In the genomic region with DNA sequence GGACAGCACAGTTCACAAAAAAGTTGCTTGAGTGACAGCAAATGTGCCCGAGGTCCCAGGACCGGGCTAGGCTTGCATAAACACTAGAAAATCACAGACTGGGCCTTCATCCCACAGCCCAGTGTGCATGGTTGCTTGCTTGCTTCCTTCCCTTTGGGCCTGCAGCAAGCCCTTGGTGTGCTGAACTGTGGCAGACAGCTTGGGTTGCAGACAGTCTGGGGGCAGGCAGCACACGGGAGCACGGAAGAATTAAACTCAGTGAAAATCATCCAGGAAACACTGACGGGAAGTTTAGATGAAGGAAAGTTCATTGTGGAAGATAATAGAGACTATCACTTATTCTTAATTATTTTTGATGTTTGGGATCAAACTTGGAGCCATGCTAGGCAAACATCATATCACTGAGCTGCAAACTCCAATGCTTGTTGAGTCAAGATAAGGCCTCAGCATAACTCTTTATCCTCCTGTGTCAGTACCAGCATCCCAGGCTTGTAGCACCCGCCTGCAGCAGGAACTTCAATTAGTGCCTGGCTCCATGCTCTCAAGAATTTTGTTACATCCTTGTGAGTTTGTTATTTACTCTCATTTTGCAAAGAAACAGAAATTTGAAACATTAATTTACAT, we compare ENCODE assay signal across 9 mouse cellular contexts. TPM values are rescaled to one million over a fixed set of nuclear protein-coding genes. Genes with fewer than 3 reads are reported as not detected.
DNase-seq lines count a peak whose midpoint lies in the region; ATAC-seq and TF ChIP-seq lines count a peak whose summit lies in the region.
"Had no signal": no experiment of that assay in that cellular context is flagged by ENCODE, and none has a peak within 500 bp of the region (broad histone marks: within the 10 kb centered on the region; RNA-seq: fewer than 3 reads in every experiment).

No protein-coding gene starts in this region.

- H3K4me3 ChIP-seq in liver, adult 2 months (ENCODE audit: insufficient read depth, low read depth, low read length) = no peak overlapping the region
- 0 out of 2 replicates have a peak overlapping the region, but pooled peaks have one; percentile 34 for H3K4me3 ChIP-seq in limb, embryonic 10.5 days
- no peak overlapping the region for H3K4me3 ChIP-seq in neural tube, embryonic 13.5 days

- WGBS in liver, adult 2 months = 18% methylated on average over 6 of the region's 6 CpGs
- 31% methylated on average over 6 of the region's 6 CpGs for WGBS in limb, embryonic 10.5 days
- WGBS in neural tube, embryonic 13.5 days = 18% methylated on average over 6 of the region's 6 CpGs

- no peak for TF ChIP-seq CTCF in liver, adult 2 months (IDR thresholded peaks at IDR 0.05; ENCODE audit: low read depth, low read length)

- ATAC-seq in erythroid progenitor cell, adult 5-6 weeks (replicated peaks; ENCODE audit: low FRiP score, poor library complexity, severe bottlenecking) = peak; percentile 93
- ATAC-seq in neural tube, embryonic 13.5 days (ENCODE audit: low read depth) = no peak

- no peak for DNase-seq in liver, adult 2 months (ENCODE audit: extremely low read depth, low read depth, low spot score)
- no peak for DNase-seq in liver
- no peak for DNase-seq in limb, embryonic 10.5 days (ENCODE audit: low spot score)
- no peak for DNase-seq in cerebellum, adult 11-12 months
- no peak for DNase-seq in adrenal gland, adult 2 months
- DNase-seq in left cerebral cortex, adult 11 months (ENCODE audit: low spot score) = no peak

- TF ChIP-seq POLR2A in liver, adult 2 months (IDR thresholded peaks at IDR 0.05; ENCODE audit: extremely low read depth, insufficient read depth, low read length) = no peak

- no peak overlapping the region for H3K9ac ChIP-seq in liver, adult 2 months (ENCODE audit: low read depth, low read length)
- peak overlapping the region; percentile 13; the same call in 1 of the 2 replicates for H3K9ac ChIP-seq in neural tube, embryonic 13.5 days

- peaks cover 21% of the 10 kb centered on the region for H3K36me3 ChIP-seq in liver, adult 2 months (ENCODE audit: control insufficient read depth, insufficient read depth, low read length)
- no peaks in the 10 kb centered on the region for H3K36me3 ChIP-seq in limb, embryonic 10.5 days
- peaks cover 29% of the 10 kb centered on the region for H3K36me3 ChIP-seq in neural tube, embryonic 13.5 days

- H3K79me2 ChIP-seq in liver, adult 2 months (ENCODE audit: control insufficient read depth, insufficient read depth, low read length) = no peaks in the 10 kb centered on the region

- peaks cover 61% of the 10 kb centered on the region for H3K4me1 ChIP-seq in liver, adult 2 months (ENCODE audit: control insufficient read depth, insufficient read depth, low read length)
- H3K4me1 ChIP-seq in limb, embryonic 10.5 days = peaks cover 67% of the 10 kb centered on the region
- peaks cover 55% of the 10 kb centered on the region for H3K4me1 ChIP-seq in neural tube, embryonic 13.5 days (replicated peaks)

- H3K9me3 ChIP-seq in limb, embryonic 10.5 days (replicated peaks) = no peaks in the 10 kb centered on the region
- H3K9me3 ChIP-seq in neural tube, embryonic 13.5 days = no peaks in the 10 kb centered on the region

- no peak overlapping the region for H3K4me2 ChIP-seq in neural tube, embryonic 13.5 days

- H3K27ac ChIP-seq in liver, adult 2 months (replicated peaks; ENCODE audit: insufficient read depth, low read depth, low read length) = peak overlapping the region; percentile 80
- peak overlapping the region; percentile 79 for H3K27ac ChIP-seq in limb, embryonic 10.5 days
- H3K27ac ChIP-seq in neural tube, embryonic 13.5 days (replicated peaks) = peak overlapping the region; percentile 77

- H3K27me3 ChIP-seq in liver, adult 2 months (ENCODE audit: control insufficient read depth, insufficient read depth, low read length) = no peaks in the 10 kb centered on the region
- peaks cover 5% of the 10 kb centered on the region; the same call in 1 of the 2 replicates for H3K27me3 ChIP-seq in limb, embryonic 10.5 days (ENCODE audit: low read depth, poor library complexity, severe bottlenecking)
- H3K27me3 ChIP-seq in neural tube, embryonic 13.5 days = no peaks in the 10 kb centered on the region

RNA-seq across cellular contexts. Expression of gene Nuak2, which starts 18.4 kb away (rescaled TPM):
- 3.8 and 4.8 TPM in 2 replicates for total RNA-seq in liver, adult 2 months (2014; rRNA removed)
- 6.4 and 8.0 TPM in 2 replicates for polyA plus RNA-seq in liver, adult 2 months (2012; rRNA removed)
- 1.1 and 6.3 TPM in 2 replicates for total RNA-seq in erythroid progenitor cell, adult 5-6 weeks (2015; ENCODE audit: low replicate concordance)
- total RNA-seq in erythroid progenitor cell, adult 5-6 weeks (2017; ENCODE audit: low replicate concordance) = 3.7 TPM in 1 of 2 replicates, not detected in the other
- 0.84 and 0.92 TPM in 2 replicates for polyA plus RNA-seq in limb, embryonic 10.5 days (2016; fragmentation: Nextera tagmentation; extraction: Ambion mirVana)
- 9.0 and 10.5 TPM in 2 replicates for polyA plus RNA-seq in neural tube, embryonic 13.5 days (2015; fragmentation: Nextera tagmentation; extraction: Ambion mirVana)
- total RNA-seq in adrenal gland, adult 2 months (2021) = 1 to 10 TPM; 4.7 TPM
- 2.8 and 2.9 TPM in 2 replicates for polyA plus RNA-seq in adrenal gland, adult 2 months (2012; rRNA removed)

RNA-seq across cellular contexts. Expression of gene Klhdc8a, which starts 35.9 kb away (rescaled TPM):
- 0.18 and 0.81 TPM in 2 replicates for total RNA-seq in liver, adult 2 months (2014; rRNA removed)
- 1.2 and 1.4 TPM in 2 replicates for polyA plus RNA-seq in liver, adult 2 months (2012; rRNA removed)
- not detected in 2 replicates for total RNA-seq in erythroid progenitor cell, adult 5-6 weeks (2015; ENCODE audit: low replicate concordance)
- not detected in 2 replicates for total RNA-seq in erythroid progenitor cell, adult 5-6 weeks (2017; ENCODE audit: low replicate concordance)
- not detected in 2 replicates for polyA plus RNA-seq in limb, embryonic 10.5 days (2016; fragmentation: Nextera tagmentation; extraction: Ambion mirVana)
- polyA plus RNA-seq in neural tube, embryonic 13.5 days (2015; fragmentation: Nextera tagmentation; extraction: Ambion mirVana) = 4.6 and 6.1 TPM in 2 replicates
- 100 to 1,000 TPM in 1 of 2 experiments, 10 to 100 TPM in 1; 98.4 to 272 TPM for total RNA-seq in adrenal gland, adult 2 months (2021)
- 162 and 163 TPM in 2 replicates for polyA plus RNA-seq in adrenal gland, adult 2 months (2012; rRNA removed)
- total RNA-seq: common myeloid progenitor, adult 5-6 weeks had no signal

RNA-seq across cellular contexts. Expression of gene Tmcc2, which starts 56.8 kb away (rescaled TPM):
- total RNA-seq in liver, adult 2 months (2014; rRNA removed) = 1.6 and 1.9 TPM in 2 replicates
- polyA plus RNA-seq in liver, adult 2 months (2012; rRNA removed) = 2.2 and 2.5 TPM in 2 replicates
- total RNA-seq in erythroid progenitor cell, adult 5-6 weeks (2015; ENCODE audit: low replicate concordance) = 212 and 231 TPM in 2 replicates
- total RNA-seq in erythroid progenitor cell, adult 5-6 weeks (2017; ENCODE audit: low replicate concordance) = 244 and 297 TPM in 2 replicates
- 7.6 and 8.0 TPM in 2 replicates for polyA plus RNA-seq in limb, embryonic 10.5 days (2016; fragmentation: Nextera tagmentation; extraction: Ambion mirVana)
- 32.2 and 33.9 TPM in 2 replicates for polyA plus RNA-seq in neural tube, embryonic 13.5 days (2015; fragmentation: Nextera tagmentation; extraction: Ambion mirVana)
- 10 to 100 TPM in 1 of 2 experiments, 1 to 10 TPM in 1; 6.4 to 11.2 TPM for total RNA-seq in adrenal gland, adult 2 months (2021)
- polyA plus RNA-seq in adrenal gland, adult 2 months (2012; rRNA removed) = 12.2 and 15.4 TPM in 2 replicates

Comparison
In these comparisons a context has a peak if more than half of its experiments do, and no peak if none do; other contexts are left out.
1. RNA of gene Klhdc8a, which starts 35.9 kb away (polyA plus RNA-seq): 162 to 163 TPM in adrenal gland, adult 2 months; 4.6 to 6.1 TPM in neural tube, embryonic 13.5 days, 1.2 to 1.4 TPM in liver, adult 2 months and not detected in limb, embryonic 10.5 days; every median in the first group is over 10 times any median in the second.
2. Peak in every context shown above with its lines, with median percentiles within 50 percentile points of each other: H3K27ac ChIP-seq.